Mouse (Mus musculus) lung, postnatal 25 days (tissue): ENCODE measurements around the gene Cenpx.
A peak's percentile ranks its signal among the peaks of the same experiment; 100 is the strongest.
"Not testable (repeated sequence)": the region's sequence is repeated elsewhere in the genome, so short reads cannot be mapped to it uniquely, and the experiment has no call there.

Experiments
- DNase-seq: peaks from one replicate; pipeline ENCODE4 v3.0.0; 2022; ENCODE audit warnings: low spot score

Gene Cenpx

GRCm38 (mm10) chr11:120713580-120714518 lies at the start of gene Cenpx, which contains the start of gene Lrrc45:
Gene Cenpx (minus strand): TSS chr11:120713738.
Gene Lrrc45 (plus strand): TSS chr11:120713925.
- DNase-seq, result peak; percentile 99

- not testable (repeated sequence) for DNase-seq
Observed at GRCm38 (mm10) chr11:120762672-120763041, 49.1 kb upstream of the Cenpx start, which contains the start of gene Hmga1b. Gene Hmga1b (plus strand): TSS chr11:120762794.

- DNase-seq, result no peak
Observed at GRCm38 (mm10) chr11:120761811-120762671, 48.5 kb upstream of the Cenpx start.

GRCm38 (mm10) chr11:120760236-120760635 lies 46.7 kb upstream of the Cenpx start:
- DNase-seq, result no peak

- no peak for DNase-seq
Observed at GRCm38 (mm10) chr11:120751606-120752005, 38.1 kb upstream of the Cenpx start.

GRCm38 (mm10) chr11:120749430-120749829 lies 35.9 kb upstream of the Cenpx start:
- DNase-seq, result no peak

GRCm38 (mm10) chr11:120747974-120748373 lies 34.4 kb upstream of the Cenpx start:
- DNase-seq, result no peak

- DNase-seq, result peak; percentile 91
Observed at GRCm38 (mm10) chr11:120744121-120744701, 30.7 kb upstream of the Cenpx start.

GRCm38 (mm10) chr11:120740981-120741380 lies 27.4 kb upstream of the Cenpx start:
- no peak for DNase-seq

- DNase-seq, result no peak
Observed at GRCm38 (mm10) chr11:120736424-120736823, 22.9 kb upstream of the Cenpx start.

GRCm38 (mm10) chr11:120733521-120733920 lies 20.0 kb upstream of the Cenpx start:
- DNase-seq, result peak; percentile 83

GRCm38 (mm10) chr11:120731858-120732680 lies 18.5 kb upstream of the Cenpx start, which contains the start of gene Cbr2:
Gene Cbr2 (minus strand): TSS chr11:120732114.
- DNase-seq, result peak; percentile 83

- no peak for DNase-seq
Observed at GRCm38 (mm10) chr11:120731395-120731794, 17.9 kb upstream of the Cenpx start.

- no peak for DNase-seq
Observed at GRCm38 (mm10) chr11:120730331-120730870, 16.9 kb upstream of the Cenpx start.

- peak; percentile 80 for DNase-seq
Observed at GRCm38 (mm10) chr11:120729432-120730050, 16.0 kb upstream of the Cenpx start.

- no peak for DNase-seq
Observed at GRCm38 (mm10) chr11:120728530-120729240, 15.1 kb upstream of the Cenpx start.

GRCm38 (mm10) chr11:120727564-120727963 lies 14.0 kb upstream of the Cenpx start:
- DNase-seq, result no peak

GRCm38 (mm10) chr11:120727169-120727527 lies 13.6 kb upstream of the Cenpx start, which contains the start of gene Dcxr:
Gene Dcxr (minus strand): TSS chr11:120727281.
- DNase-seq, result peak; percentile 97

- DNase-seq, result no peak
Observed at GRCm38 (mm10) chr11:120726243-120727168, 13.0 kb upstream of the Cenpx start.
